Mouse (Mus musculus): ENCODE measurements at regions not wholly inside any gene's neighbourhood (a gene's known extent, or its start where the extent isn't known, plus 50 kb on each side); places are given as distances from the start of the nearest gene placed in this dataset.

GRCm38 (mm10) chr14:105429664-105430257, 171.4 kb downstream of the Ndfip2 start:
- no peak overlapping the region for H3K4me2 ChIP-seq (replicated peaks)
- no peak for DNase-seq (ENCODE audit: low spot score)
- H3K9ac ChIP-seq: no peak overlapping the region
- no peaks in the 10 kb centered on the region for H3K27me3 ChIP-seq (ENCODE audit: control insufficient read depth, insufficient read depth, low read length)
- WGBS: 89% methylated on average over 5 of the region's 5 CpGs
- no peak for ATAC-seq (ENCODE audit: low FRiP score)
- no peaks in the 10 kb centered on the region for H3K9me3 ChIP-seq (ENCODE audit: control insufficient read depth, low read length)
- H3K4me3 ChIP-seq (replicated peaks; ENCODE audit: low read length): no peak overlapping the region
- peaks cover 9% of the 10 kb centered on the region for H3K4me1 ChIP-seq (replicated peaks; ENCODE audit: control insufficient read depth, insufficient read depth, low read length)
- no peaks in the 10 kb centered on the region for H3K36me3 ChIP-seq (replicated peaks; ENCODE audit: control insufficient read depth, insufficient read depth)
- no peak overlapping the region for H3K27ac ChIP-seq

GRCm38 (mm10) chr14:105427474-105427901, 169.1 kb downstream of the Ndfip2 start:
- ATAC-seq (ENCODE audit: low FRiP score): peak; percentile 79; the same call in 1 of the 2 replicates
- Histone ChIP-seq H3K4me1 (replicated peaks; ENCODE audit: control insufficient read depth, insufficient read depth, low read length) (peaks cover 9% of the 10 kb centered on the region), H3K9me3 (ENCODE audit: control insufficient read depth, low read length) (no peaks in the 10 kb centered on the region), H3K36me3 (replicated peaks; ENCODE audit: control insufficient read depth, insufficient read depth) (no peaks in the 10 kb centered on the region), H3K27me3 (ENCODE audit: control insufficient read depth, insufficient read depth, low read length) (no peaks in the 10 kb centered on the region), H3K4me3 (replicated peaks; ENCODE audit: low read length) (peak overlapping the region; percentile 19), H3K4me2 (replicated peaks) (peak overlapping the region; percentile 54), H3K27ac (no peak overlapping the region), H3K9ac (peak overlapping the region; percentile 42; the same call in 1 of the 2 replicates)
- peak; percentile 54 for DNase-seq (ENCODE audit: low spot score)
- WGBS: 18% methylated on average over 17 of the region's 17 CpGs

GRCm38 (mm10) chr14:105426597-105427334, 168.4 kb downstream of the Ndfip2 start:
- Histone ChIP-seq H3K9ac (0 out of 2 replicates have a peak overlapping the region, but pooled peaks have one; percentile 42), H3K36me3 (replicated peaks; ENCODE audit: control insufficient read depth, insufficient read depth) (no peaks in the 10 kb centered on the region), H3K4me1 (replicated peaks; ENCODE audit: control insufficient read depth, insufficient read depth, low read length) (peaks cover 9% of the 10 kb centered on the region), H3K9me3 (ENCODE audit: control insufficient read depth, low read length) (no peaks in the 10 kb centered on the region), H3K27me3 (ENCODE audit: control insufficient read depth, insufficient read depth, low read length) (no peaks in the 10 kb centered on the region), H3K4me2 (replicated peaks) (peak overlapping the region; percentile 54; the same call in 1 of the 2 replicates), H3K27ac (no peak overlapping the region), H3K4me3 (replicated peaks; ENCODE audit: low read length) (no peak overlapping the region)
- WGBS: 62% methylated on average over 19 of the region's 19 CpGs
- ATAC-seq (ENCODE audit: low FRiP score) (peak; percentile 31; the same call in 1 of the 2 replicates), DNase-seq (ENCODE audit: low spot score) (peak; percentile 22)

GRCm38 (mm10) chr14:105417967-105418366, 159.6 kb downstream of the Ndfip2 start:
- no peaks in the 10 kb centered on the region for H3K4me1 ChIP-seq (replicated peaks; ENCODE audit: control insufficient read depth, insufficient read depth, low read length)
- H3K9ac ChIP-seq: no peak overlapping the region
- ATAC-seq (ENCODE audit: low FRiP score) (no peak), DNase-seq (ENCODE audit: low spot score) (no peak)
- no peak overlapping the region for H3K27ac ChIP-seq
- H3K27me3 ChIP-seq (ENCODE audit: control insufficient read depth, insufficient read depth, low read length): no peaks in the 10 kb centered on the region
- 75% methylated on average over 4 of the region's 4 CpGs for WGBS
- H3K36me3 ChIP-seq (replicated peaks; ENCODE audit: control insufficient read depth, insufficient read depth): no peaks in the 10 kb centered on the region
- H3K4me3 ChIP-seq (replicated peaks; ENCODE audit: low read length): no peak overlapping the region
- H3K4me2 ChIP-seq (replicated peaks): no peak overlapping the region
- H3K9me3 ChIP-seq (ENCODE audit: control insufficient read depth, low read length): no peaks in the 10 kb centered on the region

GRCm38 (mm10) chr14:105417458-105417960, 159.1 kb downstream of the Ndfip2 start:
- Histone ChIP-seq H3K9ac (no peak overlapping the region), H3K36me3 (replicated peaks; ENCODE audit: control insufficient read depth, insufficient read depth) (no peaks in the 10 kb centered on the region), H3K27ac (no peak overlapping the region), H3K4me3 (replicated peaks; ENCODE audit: low read length) (no peak overlapping the region), H3K4me1 (replicated peaks; ENCODE audit: control insufficient read depth, insufficient read depth, low read length) (no peaks in the 10 kb centered on the region), H3K9me3 (ENCODE audit: control insufficient read depth, low read length) (no peaks in the 10 kb centered on the region), H3K27me3 (ENCODE audit: control insufficient read depth, insufficient read depth, low read length) (no peaks in the 10 kb centered on the region), H3K4me2 (replicated peaks) (no peak overlapping the region)
- WGBS: 87% methylated on average over 8 of the region's 8 CpGs
- ATAC-seq (ENCODE audit: low FRiP score) (no peak), DNase-seq (ENCODE audit: low spot score) (no peak)

GRCm38 (mm10) chr14:105416964-105417363, 158.6 kb downstream of the Ndfip2 start:
- H3K27ac ChIP-seq: no peak overlapping the region
- DNase-seq (ENCODE audit: low spot score) (no peak), ATAC-seq (ENCODE audit: low FRiP score) (no peak)
- no peaks in the 10 kb centered on the region for H3K9me3 ChIP-seq (ENCODE audit: control insufficient read depth, low read length)
- H3K36me3 ChIP-seq (replicated peaks; ENCODE audit: control insufficient read depth, insufficient read depth): no peaks in the 10 kb centered on the region
- WGBS: 85% methylated on average over 7 of the region's 7 CpGs
- H3K4me3 ChIP-seq (replicated peaks; ENCODE audit: low read length): no peak overlapping the region
- H3K27me3 ChIP-seq (ENCODE audit: control insufficient read depth, insufficient read depth, low read length): no peaks in the 10 kb centered on the region
- no peaks in the 10 kb centered on the region for H3K4me1 ChIP-seq (replicated peaks; ENCODE audit: control insufficient read depth, insufficient read depth, low read length)
- H3K4me2 ChIP-seq (replicated peaks): no peak overlapping the region
- H3K9ac ChIP-seq: no peak overlapping the region

GRCm38 (mm10) chr14:105404662-105405061, 146.3 kb downstream of the Ndfip2 start:
- no peak for ATAC-seq (ENCODE audit: low FRiP score)
- WGBS: 96% methylated on average over 2 of the region's 2 CpGs

GRCm38 (mm10) chr14:105404241-105404640, 145.9 kb downstream of the Ndfip2 start:
- DNase-seq (ENCODE audit: low spot score) (no peak), ATAC-seq (ENCODE audit: low FRiP score) (no peak)
- Histone ChIP-seq H3K4me2 (replicated peaks) (no peak overlapping the region), H3K4me3 (replicated peaks; ENCODE audit: low read length) (no peak overlapping the region), H3K9ac (no peak overlapping the region), H3K27me3 (ENCODE audit: control insufficient read depth, insufficient read depth, low read length) (no peaks in the 10 kb centered on the region), H3K4me1 (replicated peaks; ENCODE audit: control insufficient read depth, insufficient read depth, low read length) (no peaks in the 10 kb centered on the region), H3K27ac (no peak overlapping the region), H3K36me3 (replicated peaks; ENCODE audit: control insufficient read depth, insufficient read depth) (no peaks in the 10 kb centered on the region), H3K9me3 (ENCODE audit: control insufficient read depth, low read length) (no peaks in the 10 kb centered on the region)
- 94% methylated on average over 6 of the region's 6 CpGs for WGBS

More at GRCm38 (mm10) chr14:105404662-105405061, 146.3 kb downstream of the Ndfip2 start:
- Histone ChIP-seq H3K9me3 (ENCODE audit: control insufficient read depth, low read length) (no peaks in the 10 kb centered on the region), H3K4me1 (replicated peaks; ENCODE audit: control insufficient read depth, insufficient read depth, low read length) (no peaks in the 10 kb centered on the region), H3K9ac (no peak overlapping the region), H3K27ac (no peak overlapping the region), H3K36me3 (replicated peaks; ENCODE audit: control insufficient read depth, insufficient read depth) (no peaks in the 10 kb centered on the region), H3K4me3 (replicated peaks; ENCODE audit: low read length) (no peak overlapping the region), H3K4me2 (replicated peaks) (no peak overlapping the region), H3K27me3 (ENCODE audit: control insufficient read depth, insufficient read depth, low read length) (no peaks in the 10 kb centered on the region)
- no peak for DNase-seq (ENCODE audit: low spot score)

- no peak overlapping the region for H3K4me2 ChIP-seq (replicated peaks)
- 94% methylated on average over 9 of the region's 9 CpGs for WGBS
- no peak overlapping the region for H3K9ac ChIP-seq
- H3K4me3 ChIP-seq (replicated peaks; ENCODE audit: low read length): no peak overlapping the region
- H3K9me3 ChIP-seq (ENCODE audit: control insufficient read depth, low read length): no peaks in the 10 kb centered on the region
- no peaks in the 10 kb centered on the region for H3K36me3 ChIP-seq (replicated peaks; ENCODE audit: control insufficient read depth, insufficient read depth)
- DNase-seq (ENCODE audit: low spot score) (no peak), ATAC-seq (ENCODE audit: low FRiP score) (no peak)
- no peaks in the 10 kb centered on the region for H3K4me1 ChIP-seq (replicated peaks; ENCODE audit: control insufficient read depth, insufficient read depth, low read length)
- H3K27ac ChIP-seq: no peak overlapping the region
- H3K27me3 ChIP-seq (ENCODE audit: control insufficient read depth, insufficient read depth, low read length): no peaks in the 10 kb centered on the region
These were observed 144.9 kb downstream of the Ndfip2 start for GRCm38 (mm10) chr14:105403256-105403655.

Data from hindbrain, embryonic 14.5 days (tissue).